Mouse (Mus musculus): ENCODE results near the gene Fkrp.

DNA sequence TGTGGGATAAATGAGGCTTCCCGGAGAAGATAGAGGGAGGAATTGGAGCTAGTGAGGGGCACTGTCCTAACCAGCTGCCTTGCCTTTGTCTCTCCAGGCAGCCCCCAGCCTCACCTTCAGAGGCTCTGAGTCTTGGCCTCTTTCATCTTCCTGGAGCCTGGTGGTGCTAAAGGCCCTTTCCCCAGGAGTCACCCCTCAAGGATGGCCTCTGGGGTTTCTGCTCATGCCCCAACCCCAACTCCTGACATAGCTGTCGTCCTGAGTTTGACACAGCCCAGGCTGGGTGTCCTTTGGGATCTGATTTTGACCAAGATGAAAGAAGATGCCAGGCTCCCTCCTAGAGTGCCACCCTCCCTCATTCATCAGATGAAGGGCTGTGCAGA lies 23.6 kb upstream of the Fkrp start:
- no peak for TF ChIP-seq CTCF (IDR thresholded peaks at IDR 0.05; ENCODE audit: insufficient read depth, low read length)
- TF ChIP-seq POLR2A (IDR thresholded peaks at IDR 0.05; ENCODE audit: borderline replicate concordance, extremely low read depth, low read depth, low read length) = no peak

All from lung, adult 2 months (tissue).